Mouse (Mus musculus) adrenal gland, postnatal 4 days (tissue): Measurements from ENCODE around the gene Ywhag. TPM values are rescaled to one million over a fixed set of nuclear protein-coding genes. Genes with fewer than 3 reads are reported as not detected.
A peak's percentile ranks its signal among the peaks of the same experiment; 100 is the strongest.

Experiments
- DNase-seq, 2 experiments: peaks; one replicate each; pipeline ENCODE4 v3.0.0; 2021 to 2022; ENCODE audit warnings: low spot score in 2 of 2, mixed read lengths in 2 of 2
- total RNA-seq, 2 experiments: library from RNA; stranded (reverse); gene quantifications; 2 replicates each; pipeline ENCODE4 v1.2.3; 2021

Ywhag gene
- total RNA-seq, 2 experiments from 2014 or later: 285 to 303 TPM

DNA sequence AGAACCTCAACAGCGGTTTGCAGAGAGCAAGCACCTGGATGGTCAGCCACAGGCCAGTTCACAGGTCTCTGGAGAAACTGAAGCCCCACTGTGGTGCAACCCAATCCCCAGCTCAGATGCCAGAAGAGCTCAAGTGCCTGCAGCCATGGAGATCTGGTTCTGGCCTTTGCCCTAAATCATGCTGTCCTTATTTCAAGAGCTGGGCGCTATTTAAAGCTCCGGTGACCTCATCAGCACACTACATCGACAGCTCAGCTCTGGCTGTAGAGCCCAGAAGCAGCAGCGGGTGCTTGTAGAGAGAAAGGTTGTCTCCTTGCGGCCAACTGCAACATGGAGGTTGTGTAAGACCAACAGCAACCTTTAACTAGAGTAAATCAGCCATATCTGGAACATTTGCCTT is 20.3 kb downstream of the Ywhag start:
- DNase-seq: no peak

- no peak for DNase-seq
Observed at GRCm38 (mm10) chr5:135913201-135913600, 21.2 kb downstream of the Ywhag start.

GRCm38 (mm10) chr5:135911633-135912220 is 22.7 kb downstream of the Ywhag start:
- DNase-seq: no peak

DNA sequence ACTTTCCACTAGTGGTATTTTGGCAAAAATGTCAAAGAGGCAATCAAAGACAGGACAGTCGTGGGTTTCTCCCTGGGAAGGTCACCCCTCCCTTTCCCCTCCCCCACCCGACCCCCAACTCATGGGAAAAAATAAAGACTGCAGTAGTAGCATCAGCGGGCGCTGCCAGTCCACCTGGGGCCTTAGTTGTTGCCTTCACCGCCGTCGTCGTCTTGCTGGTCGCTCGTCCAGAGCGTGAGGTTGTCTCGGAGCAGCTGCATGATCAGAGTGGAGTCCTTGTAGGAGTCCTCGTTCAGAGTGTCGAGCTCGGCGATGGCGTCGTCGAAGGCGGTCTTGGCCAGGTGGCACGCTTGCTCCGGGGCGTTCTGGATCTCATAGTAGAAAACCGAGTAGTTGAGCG is 23.6 kb downstream of the Ywhag start:
- no peak for DNase-seq

- DNase-seq: no peak
Observed at GRCm38 (mm10) chr5:135909646-135910045, 24.8 kb downstream of the Ywhag start.

DNA sequence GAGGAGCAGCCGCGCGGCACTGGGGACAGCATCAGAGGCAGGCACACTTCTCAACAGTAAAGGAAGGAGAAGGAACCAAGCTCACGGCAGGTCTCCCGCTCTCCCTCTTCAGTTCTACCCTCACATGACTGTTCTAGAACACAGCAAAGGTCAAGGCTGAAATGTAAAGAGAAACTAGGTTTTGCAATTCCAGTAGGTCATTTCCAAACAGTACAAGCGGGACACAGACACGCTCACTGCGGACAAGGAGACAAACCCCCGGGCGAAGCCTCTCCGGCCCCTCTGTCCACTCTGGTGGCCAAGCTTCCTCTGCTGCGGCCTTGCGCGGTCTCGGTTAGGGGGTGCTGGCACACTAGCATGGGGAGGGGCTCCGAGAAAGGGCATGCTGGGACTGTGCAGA is 25.4 kb downstream of the Ywhag start:
- DNase-seq: no peak

DNA sequence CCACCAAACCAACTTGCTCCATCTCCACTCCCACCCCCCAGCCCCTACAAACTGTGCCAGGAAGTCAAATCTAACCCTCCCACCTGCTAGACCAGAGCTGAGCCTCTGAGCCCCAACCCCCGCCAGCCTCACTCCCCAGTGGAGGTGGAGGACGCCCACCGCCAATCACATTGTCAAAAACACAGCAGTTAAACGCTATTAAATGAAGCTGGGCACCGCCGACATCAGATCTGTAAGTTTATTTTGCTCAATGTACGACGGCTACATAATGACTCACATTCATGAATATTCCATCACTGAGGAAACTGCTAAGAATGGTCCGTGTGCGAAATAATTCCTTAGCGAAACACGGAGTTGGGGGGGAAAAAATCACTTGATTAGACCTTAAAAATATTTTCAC is 26.2 kb downstream of the Ywhag start:
- DNase-seq: no peak

- DNase-seq: peak in 1 of 2 experiments; percentile 47
Observed at GRCm38 (mm10) chr5:135907256-135907655, 27.2 kb downstream of the Ywhag start.

- no peak for DNase-seq
Observed at GRCm38 (mm10) chr5:135906846-135907245, 27.6 kb downstream of the Ywhag start.

DNA sequence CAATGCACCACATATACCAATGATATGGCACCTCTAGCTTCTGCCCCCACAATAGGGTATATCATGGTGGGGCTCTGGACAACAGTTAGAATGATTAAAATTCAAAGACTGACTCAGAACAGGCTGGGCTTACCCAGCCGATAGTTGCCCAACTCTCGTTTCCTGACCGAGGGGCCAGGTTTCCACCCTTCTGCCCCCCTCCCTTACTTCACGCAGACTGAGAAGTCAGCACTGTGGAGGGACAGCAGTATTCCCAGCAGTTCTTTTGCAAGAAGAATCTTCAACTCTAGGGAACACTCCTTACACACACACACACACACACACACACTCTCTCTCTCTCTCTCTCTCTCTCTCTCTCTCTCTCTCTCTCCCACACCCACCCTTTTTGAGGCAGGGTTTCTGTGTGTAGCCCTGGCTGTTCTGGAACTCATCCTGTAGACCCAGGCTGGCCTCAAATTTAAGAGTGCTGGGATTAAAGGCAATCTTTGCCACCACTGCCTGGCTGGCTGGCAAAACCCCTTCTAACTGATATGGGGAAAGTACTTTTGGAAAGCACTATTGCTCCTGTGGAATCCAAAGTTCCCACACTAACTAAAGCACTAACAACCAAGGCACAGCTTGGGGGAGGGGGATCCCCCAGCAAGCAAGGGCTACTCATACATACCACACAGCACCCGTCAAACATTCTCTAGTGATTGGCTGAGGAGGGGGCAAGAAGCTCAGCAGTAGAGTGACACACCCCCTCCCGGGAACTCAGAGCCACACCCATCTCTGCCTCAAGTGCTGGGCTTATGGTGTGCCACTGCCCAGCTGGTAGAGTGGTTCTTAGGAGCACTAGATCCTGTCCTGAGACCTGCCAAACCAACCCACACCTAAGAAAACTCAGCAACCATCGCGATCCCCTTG is 28.8 kb downstream of the Ywhag start:
- DNase-seq: no peak

- no peak for DNase-seq
Observed at GRCm38 (mm10) chr5:135904259-135904658, 30.2 kb downstream of the Ywhag start.

- DNase-seq: peak; percentile 87 to 91
Observed at GRCm38 (mm10) chr5:135903551-135904151, 30.8 kb downstream of the Ywhag start.

DNA sequence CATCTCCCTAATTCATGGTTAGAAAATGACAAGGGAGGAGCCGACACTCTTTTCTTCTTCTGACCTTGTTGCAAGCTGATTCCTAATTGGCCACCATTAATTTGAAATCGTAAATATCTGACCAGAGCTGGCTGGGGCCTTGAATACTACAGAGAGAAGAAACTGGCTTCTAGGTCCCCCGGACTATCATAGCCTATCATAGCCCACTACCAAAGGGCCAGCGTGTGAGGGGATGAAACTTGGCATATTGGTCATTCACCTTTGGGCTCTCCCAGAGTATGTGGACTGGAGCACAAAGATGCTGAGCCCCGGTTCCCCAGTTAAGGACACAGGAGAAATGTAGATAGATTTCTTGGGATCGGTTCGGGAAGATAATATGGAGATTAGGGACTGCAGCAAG is 31.4 kb downstream of the Ywhag start:
- DNase-seq: no peak

DNA sequence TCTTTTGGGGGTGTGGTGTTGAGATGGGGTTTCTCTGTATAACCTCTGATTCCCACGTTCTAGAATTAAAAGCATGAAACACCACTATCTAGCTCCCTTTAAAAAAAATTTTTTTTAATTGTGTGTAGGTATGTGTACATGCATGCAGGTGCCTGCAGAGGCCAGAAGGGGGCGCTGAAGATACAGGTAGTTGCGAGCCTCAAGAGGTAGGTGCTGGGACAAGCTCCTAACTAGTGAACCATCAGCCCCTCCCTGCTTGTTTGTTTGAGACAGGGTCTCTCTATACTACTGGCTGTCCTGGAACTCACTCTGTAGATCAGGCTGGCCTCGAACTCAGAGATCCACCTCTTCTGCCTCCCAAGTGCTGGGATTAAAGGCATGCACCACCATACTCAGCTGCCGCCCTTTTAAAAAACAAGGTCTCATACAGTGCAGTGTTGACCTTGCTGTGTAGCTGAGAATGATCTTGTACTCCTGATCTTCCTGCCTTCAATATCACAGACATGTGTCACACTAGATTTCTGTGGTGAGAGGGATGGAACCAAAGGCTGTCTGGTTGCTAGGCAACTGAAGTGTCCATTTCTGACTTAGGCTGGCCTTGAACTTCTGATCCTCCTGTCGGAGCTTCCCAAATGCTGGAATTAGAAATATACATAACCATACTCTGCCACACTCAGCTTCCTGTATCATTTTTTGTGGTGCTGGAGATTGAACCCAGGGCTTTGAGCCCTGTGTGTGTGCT is 32.9 kb downstream of the Ywhag start:
- DNase-seq: no peak

DNA sequence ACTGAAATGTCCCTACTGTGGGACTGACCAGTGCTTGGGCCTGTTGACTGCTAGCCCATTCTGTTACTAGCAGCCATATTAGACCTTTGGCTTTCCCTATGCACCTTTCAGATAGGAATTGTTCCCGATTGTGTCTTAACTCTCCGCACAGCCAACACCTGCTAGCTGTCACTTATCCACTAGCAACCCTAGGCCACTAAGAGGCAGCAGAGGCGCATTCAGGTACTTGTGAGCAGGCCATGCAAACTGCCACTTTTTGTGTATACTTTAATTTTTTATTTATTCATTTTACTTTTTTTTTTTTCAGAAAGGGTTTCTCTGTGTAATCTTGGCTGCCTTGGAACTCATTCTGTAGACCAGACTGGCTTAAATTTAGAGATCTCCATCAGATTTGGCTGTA is 33.7 kb downstream of the Ywhag start:
- no peak for DNase-seq

DNA sequence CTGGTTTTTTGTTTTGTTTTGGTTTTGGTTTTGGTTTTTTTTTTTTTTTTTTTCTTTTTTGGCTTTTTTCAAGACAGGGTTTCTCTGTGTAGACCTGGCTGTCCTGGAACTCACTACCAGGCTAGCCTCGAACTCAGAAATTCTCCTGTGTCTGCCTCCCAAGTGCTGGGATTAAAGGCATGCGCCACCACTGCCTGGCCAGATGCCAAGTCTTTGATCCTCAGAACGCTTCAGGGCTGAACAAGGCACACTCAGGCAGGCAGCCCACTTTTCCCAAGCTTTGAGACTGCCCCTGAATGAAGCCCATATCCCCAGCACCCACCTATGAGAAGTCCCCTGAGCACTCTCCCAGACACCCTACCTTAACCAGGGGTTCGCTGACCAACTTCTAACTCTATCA is 34.6 kb downstream of the Ywhag start:
- DNase-seq: no peak

DNA sequence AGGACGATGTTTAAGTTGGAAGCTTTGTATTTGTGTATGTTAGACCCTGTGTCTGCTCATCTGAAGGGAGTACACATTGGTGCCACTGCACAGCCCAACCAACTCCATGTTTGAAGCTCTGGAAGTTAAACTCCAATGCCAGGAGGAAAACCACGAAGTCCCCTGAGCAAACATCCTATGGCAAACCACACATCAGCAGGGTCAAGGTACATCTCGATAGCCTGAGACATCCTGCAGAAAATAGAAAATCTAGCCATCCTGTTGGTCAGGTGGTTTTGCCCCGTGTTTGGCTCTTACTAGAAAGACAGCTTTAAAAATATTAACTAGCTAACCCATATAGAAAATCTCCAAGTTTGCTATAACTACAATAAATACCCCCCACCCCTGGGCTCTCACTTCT is 35.4 kb downstream of the Ywhag start:
- no peak for DNase-seq

- no peak for DNase-seq
Observed at GRCm38 (mm10) chr5:135898028-135898427, 36.4 kb downstream of the Ywhag start.

GRCm38 (mm10) chr5:135894958-135895357 is 39.5 kb downstream of the Ywhag start:
- no peak for DNase-seq

GRCm38 (mm10) chr5:135892589-135893351 is 41.6 kb downstream of the Ywhag start:
- DNase-seq: no peak

- no peak for DNase-seq
Observed at GRCm38 (mm10) chr5:135890920-135891319, 43.5 kb downstream of the Ywhag start.
